Mouse (Mus musculus): Measurements from ENCODE around the gene Vmn1r45. TPM values are rescaled to one million over a fixed set of nuclear protein-coding genes. Genes with fewer than 3 reads are reported as not detected.
"Not testable (repeated sequence)": the region's sequence is repeated elsewhere in the genome, so short reads cannot be mapped to it uniquely, and the experiment has no call there.

Gene Vmn1r45
- not detected for total RNA-seq (2021)
- long read RNA-seq, experiment 1 = 0 reads
- long read RNA-seq, experiment 2 = 0 reads

GRCm38 (mm10) chr6:89940498-89940897 is at the start of gene Vmn1r45:
Gene Vmn1r45, minus strand, starts transcription at chr6:89940598.
- intact Hi-C loops (cut with DNase I) = not testable (repeated sequence)

GRCm38 (mm10) chr6:89985989-89986388 is 45.6 kb upstream of the Vmn1r45 start:
- no peak for DNase-seq (ENCODE audit: low spot score in 2 of 2)
- intact Hi-C loops (cut with DNase I) = no loop called here

More at GRCm38 (mm10) chr6:89940498-89940897, at the start of gene Vmn1r45:
- DNase-seq (ENCODE audit: low spot score in 2 of 2) = not testable (repeated sequence)

- DNase-seq (ENCODE audit: low spot score in 2 of 2) = no peak
These were observed 28.6 kb upstream of the Vmn1r45 start, which contains the start of gene Vmn1r46 for GRCm38 (mm10) chr6:89969013-89969412. Gene Vmn1r46, plus strand, starts transcription at chr6:89969313.

GRCm38 (mm10) chr6:89966341-89966740 is 25.9 kb upstream of the Vmn1r45 start:
- intact Hi-C loops (cut with DNase I) = no loop called here

More at GRCm38 (mm10) chr6:89969013-89969412, 28.6 kb upstream of the Vmn1r45 start, which contains the start of gene Vmn1r46:
- intact Hi-C loops (cut with DNase I) = no loop called here

GRCm38 (mm10) chr6:89953556-89953955 is 13.2 kb upstream of the Vmn1r45 start:
- no peak for DNase-seq (ENCODE audit: low spot score in 2 of 2)
- intact Hi-C loops (cut with DNase I) = loop anchor here (5.0 kb wide), 1 partner anchor 189 kb away; no protein-coding TSS in a partner anchor

More at GRCm38 (mm10) chr6:89966341-89966740, 25.9 kb upstream of the Vmn1r45 start:
- DNase-seq (ENCODE audit: low spot score in 2 of 2) = no peak

GRCm38 (mm10) chr6:89940926-89941325 is 528 bp upstream of the Vmn1r45 start:
- intact Hi-C loops (cut with DNase I) = no loop called here
- DNase-seq (ENCODE audit: low spot score in 2 of 2) = no peak

- peak in 1 of 2 experiments; percentile 6 for DNase-seq (ENCODE audit: low spot score in 2 of 2)
- intact Hi-C loops (cut with DNase I) = no loop called here
These were observed 56.6 kb downstream of the Vmn1r45 start for GRCm38 (mm10) chr6:89883812-89884211.

- DNase-seq (ENCODE audit: low spot score in 2 of 2) = no peak
- intact Hi-C loops (cut with DNase I) = no loop called here
These were observed 57.0 kb downstream of the Vmn1r45 start, which contains the start of gene Vmn1r44 for GRCm38 (mm10) chr6:89883360-89883759. Gene Vmn1r44, plus strand, starts transcription at chr6:89883660.

Other genes starting within 250 kb of the Vmn1r45 start
- gene Vmn1r40, start 233.1 kb downstream of the Vmn1r45 start, total RNA-seq (2021) = not detected
- gene Vmn1r41, start 199.8 kb downstream of the Vmn1r45 start, total RNA-seq (2021) = not detected
- gene Vmn1r42, start 64.2 kb downstream of the Vmn1r45 start, total RNA-seq (2021) = not detected
- gene Vmn1r43, start 64.2 kb downstream of the Vmn1r45 start, total RNA-seq (2021) = not detected
- gene Vmn1r44, start 56.9 kb downstream of the Vmn1r45 start, total RNA-seq (2021) = not detected
- not detected for gene Vmn1r46, start 28.7 kb upstream of the Vmn1r45 start, total RNA-seq (2021)
- not detected for gene Vmn1r47, start 75.5 kb upstream of the Vmn1r45 start, total RNA-seq (2021)
- gene Vmn1r48, start 96.2 kb upstream of the Vmn1r45 start, total RNA-seq (2021) = not detected
- gene Vmn1r49, start 137.9 kb upstream of the Vmn1r45 start, total RNA-seq (2021) = not detected
- not detected for gene Vmn1r50, start 160.8 kb upstream of the Vmn1r45 start, total RNA-seq (2021)
- not detected for gene Vmn1r51, start 182.0 kb upstream of the Vmn1r45 start, total RNA-seq (2021)
- not detected for gene Vmn1r52, start 234.2 kb upstream of the Vmn1r45 start, total RNA-seq (2021)